Mouse (Mus musculus) brain, adult 2 months (tissue): ENCODE results near the gene Erich6.

Experiments used
- DNase-seq: peaks from one replicate; pipeline ENCODE4 v3.0.0; 2011; ENCODE audit warnings: low read depth, low spot score

The Erich6 gene

GRCm38 (mm10) chr3:58636406-58637295 is at the start of gene Erich6:
Gene Erich6 (minus strand): TSS chr3:58637207.
- DNase-seq = peak; percentile 64

- peak; percentile 28 for DNase-seq
These were observed 49.4 kb upstream of the Erich6 start for GRCm38 (mm10) chr3:58686206-58686921.

- no peak for DNase-seq
These were observed 48.4 kb upstream of the Erich6 start for GRCm38 (mm10) chr3:58685396-58685795.

- no peak for DNase-seq
These were observed 46.3 kb upstream of the Erich6 start for GRCm38 (mm10) chr3:58683346-58683745.

GRCm38 (mm10) chr3:58682336-58682735 is 45.3 kb upstream of the Erich6 start:
- DNase-seq = no peak

GRCm38 (mm10) chr3:58681831-58682230 is 44.8 kb upstream of the Erich6 start:
- no peak for DNase-seq

- DNase-seq = no peak
These were observed 44.1 kb upstream of the Erich6 start for GRCm38 (mm10) chr3:58680943-58681637.

- peak; percentile 38 for DNase-seq
These were observed 43.0 kb upstream of the Erich6 start for GRCm38 (mm10) chr3:58679996-58680395.

GRCm38 (mm10) chr3:58678905-58679304 is 41.9 kb upstream of the Erich6 start:
- DNase-seq = no peak

- DNase-seq = no peak
These were observed 41.4 kb upstream of the Erich6 start for GRCm38 (mm10) chr3:58678384-58678783.

GRCm38 (mm10) chr3:58677615-58678014 is 40.6 kb upstream of the Erich6 start:
- DNase-seq = peak; percentile 48

- DNase-seq = no peak
These were observed 36.3 kb upstream of the Erich6 start for GRCm38 (mm10) chr3:58673295-58673694.

GRCm38 (mm10) chr3:58672481-58673183 is 35.6 kb upstream of the Erich6 start:
- DNase-seq = no peak

- no peak for DNase-seq
These were observed 34.7 kb upstream of the Erich6 start for GRCm38 (mm10) chr3:58671616-58672250.

- DNase-seq = no peak
These were observed 27.0 kb upstream of the Erich6 start for GRCm38 (mm10) chr3:58663970-58664369.

- DNase-seq = no peak
These were observed 23.6 kb upstream of the Erich6 start for GRCm38 (mm10) chr3:58660636-58661035.

GRCm38 (mm10) chr3:58657356-58657755 is 20.3 kb upstream of the Erich6 start:
- peak; percentile 49 for DNase-seq

GRCm38 (mm10) chr3:58655362-58656130 is 18.5 kb upstream of the Erich6 start:
- peak; percentile 73 for DNase-seq

GRCm38 (mm10) chr3:58653907-58654306 is 16.9 kb upstream of the Erich6 start:
- DNase-seq = peak; percentile 50

GRCm38 (mm10) chr3:58650328-58650727 is 13.3 kb upstream of the Erich6 start:
- no peak for DNase-seq
